Mouse (Mus musculus): ENCODE measurements around the gene Crlf1. TPM values are rescaled to one million over a fixed set of nuclear protein-coding genes. Genes with fewer than 3 reads are reported as not detected.

Crlf1 gene
- total and polyA plus RNA-seq, 3 experiments: 3.8 to 26.6 TPM; not detected in 1

- Histone ChIP-seq H3K79me2 (ENCODE audit: control insufficient read depth, insufficient read depth, low read length, poor library complexity) (no peaks in the 10 kb centered on the region), H3K27ac (ENCODE audit: control insufficient read depth, low read depth, low read length) (no peak within 1 kb of the TSS), H3K4me3 (ENCODE audit: control insufficient read depth in 1 of 2, insufficient read depth in 1 of 2, low read depth in 2 of 2, low read length in 2 of 2) (no peak within 1 kb of the TSS), H3K9ac (ENCODE audit: control insufficient read depth, low read depth, low read length, poor library complexity, severe bottlenecking) (no peak within 1 kb of the TSS), H3K9me3 (replicated peaks; ENCODE audit: insufficient read depth, low read length) (no peaks in the 10 kb centered on the region), H3K36me3 (ENCODE audit: control insufficient read depth in 1 of 2, insufficient read depth in 2 of 2, low read length in 2 of 2) (no peaks in the 10 kb centered on the region), H3K27me3 (ENCODE audit: control insufficient read depth in 1 of 2, insufficient read depth in 2 of 2, low read length in 2 of 2) (peaks cover 0 to 3% of the 10 kb centered on the region in 2 experiments; a peak in 2 of 4 replicates), H3K4me1 (ENCODE audit: control insufficient read depth in 1 of 2, insufficient read depth in 2 of 2, low read length in 2 of 2) (no peaks in the 10 kb centered on the region)
- TF ChIP-seq CHD1 (IDR thresholded peaks at IDR 0.05; ENCODE audit: low read depth, low read length) (no peak), MEF2A (IDR thresholded peaks at IDR 0.05; ENCODE audit: extremely low read depth, insufficient replicate concordance, low read depth, low read length, poor library complexity, severe bottlenecking) (no peak), NELFE (IDR thresholded peaks at IDR 0.05; ENCODE audit: low read depth, low read length) (no peak), CHD2 (IDR thresholded peaks at IDR 0.05; ENCODE audit: low read length) (no peak), SIN3A (IDR thresholded peaks at IDR 0.05; ENCODE audit: low read length) (no peak), SMC3 (IDR thresholded peaks at IDR 0.05; ENCODE audit: low read depth, low read length) (no peak), TBP (IDR thresholded peaks at IDR 0.05; ENCODE audit: low read depth, low read length) (no peak), ZMIZ1 (IDR thresholded peaks at IDR 0.05; ENCODE audit: low read depth, low read length) (no peak), CTCF (IDR thresholded peaks at IDR 0.05 in 2 of 3, conservative IDR thresholded peaks at IDR 0.05 in 1 of 3; ENCODE audit: control insufficient read depth in 1 of 3, insufficient read depth in 1 of 3, low read depth in 2 of 3, low read length in 3 of 3, poor library complexity in 1 of 3, severe bottlenecking in 1 of 3) (no peak), MYB (IDR thresholded peaks at IDR 0.05; ENCODE audit: low read depth, low read length) (no peak), ZKSCAN1 (IDR thresholded peaks at IDR 0.05; ENCODE audit: low read depth, low read length) (no peak), TCF12 (IDR thresholded peaks at IDR 0.05; ENCODE audit: low read depth, low read length) (no peak)
- DNase-seq (ENCODE audit: low read depth, low spot score): no peak
These were observed 5.9 kb upstream of the Crlf1 start, which contains the start of gene Tmem59l for GRCm38 (mm10) chr8:70486941-70487520. TSS of gene Tmem59l (minus strand) at chr8:70487358.

GRCm38 (mm10) chr8:70487993-70488796 lies 4.8 kb upstream of the Crlf1 start:
- Histone ChIP-seq H3K79me2 (ENCODE audit: control insufficient read depth, insufficient read depth, low read length, poor library complexity) (no peaks in the 10 kb centered on the region), H3K36me3 (ENCODE audit: control insufficient read depth in 1 of 2, insufficient read depth in 2 of 2, low read length in 2 of 2) (no peaks in the 10 kb centered on the region), H3K9ac (ENCODE audit: control insufficient read depth, low read depth, low read length, poor library complexity, severe bottlenecking) (no peak overlapping the region), H3K27me3 (ENCODE audit: control insufficient read depth in 1 of 2, insufficient read depth in 2 of 2, low read length in 2 of 2) (no peaks in the 10 kb centered on the region; a peak in 1 of 4 replicates), H3K9me3 (replicated peaks; ENCODE audit: insufficient read depth, low read length) (no peaks in the 10 kb centered on the region), H3K4me1 (ENCODE audit: control insufficient read depth in 1 of 2, insufficient read depth in 2 of 2, low read length in 2 of 2) (no peaks in the 10 kb centered on the region), H3K27ac (ENCODE audit: control insufficient read depth, low read depth, low read length) (no peak overlapping the region), H3K4me3 (ENCODE audit: control insufficient read depth in 1 of 2, insufficient read depth in 1 of 2, low read depth in 2 of 2, low read length in 2 of 2) (no peak overlapping the region)
- DNase-seq (ENCODE audit: low read depth, low spot score): no peak
- TF ChIP-seq RCOR1 (IDR thresholded peaks at IDR 0.05; ENCODE audit: low read depth, low read length) (no peak), TCF12 (IDR thresholded peaks at IDR 0.05; ENCODE audit: low read depth, low read length) (no peak), MAX (IDR thresholded peaks at IDR 0.05; ENCODE audit: low read length) (no peak), E2F4 (IDR thresholded peaks at IDR 0.05; ENCODE audit: borderline replicate concordance, low read depth, low read length) (no peak), UBTF (IDR thresholded peaks at IDR 0.05; ENCODE audit: borderline replicate concordance, insufficient read depth, low read depth, low read length) (no peak), POLR2A (IDR thresholded peaks at IDR 0.05; ENCODE audit: control insufficient read depth in 1 of 2, insufficient read depth in 1 of 2, low read depth in 1 of 2, low read length in 2 of 2, poor library complexity in 1 of 2) (no peak), MAFK (IDR thresholded peaks at IDR 0.05; ENCODE audit: borderline replicate concordance, low read depth, low read length) (no peak), CHD1 (IDR thresholded peaks at IDR 0.05; ENCODE audit: low read depth, low read length) (no peak), GABPA (IDR thresholded peaks at IDR 0.05; ENCODE audit: low read depth, low read length) (no peak), NELFE (IDR thresholded peaks at IDR 0.05; ENCODE audit: low read depth, low read length) (no peak), TBP (IDR thresholded peaks at IDR 0.05; ENCODE audit: low read depth, low read length) (no peak), ZC3H11A (IDR thresholded peaks at IDR 0.05; ENCODE audit: low read depth, low read length) (no peak), RAD21 (IDR thresholded peaks at IDR 0.05; ENCODE audit: low read depth, low read length) (no peak)

Data from MEL (cell line).